Mouse (Mus musculus) ES-Bruce4 (cell line): ENCODE data around the gene Slc9a3r1. TPM values are rescaled to one million over a fixed set of nuclear protein-coding genes. Genes with fewer than 3 reads are reported as not detected.
A peak's percentile ranks its signal among the peaks of the same experiment; 100 is the strongest.

Experiments
- H3K27ac ChIP-seq: 2 replicates; pipeline ENCODE4 v1.5.1; 2012; ENCODE audit warnings: low read length, inconsistent platforms; ENCODE audit not compliant: insufficient read depth
- H3K27me3 ChIP-seq: 2 replicates; pipeline ENCODE4 v1.6.1; 2012; ENCODE audit warnings: mild to moderate bottlenecking, low read length, inconsistent platforms; ENCODE audit not compliant: control insufficient read depth, poor library complexity, insufficient read depth, severe bottlenecking
- H3K36me3 ChIP-seq: 2 replicates; pipeline ENCODE4 v1.6.1; 2012; ENCODE audit warnings: inconsistent platforms, mild to moderate bottlenecking, low read length, moderate library complexity; ENCODE audit not compliant: control insufficient read depth, poor library complexity, insufficient read depth, severe bottlenecking
- H3K4me1 ChIP-seq: one replicate; pipeline ENCODE4 v1.8.1; 2011; ENCODE audit warnings: low read length; ENCODE audit not compliant: control insufficient read depth, insufficient read depth
- H3K4me3 ChIP-seq: 2 replicates; pipeline ENCODE4 v1.5.1; 2011; ENCODE audit warnings: low read depth, mild to moderate bottlenecking, low read length
- H3K9ac ChIP-seq: 2 replicates; pipeline ENCODE4 v1.6.1; 2012; ENCODE audit warnings: low read depth, mild to moderate bottlenecking, inconsistent platforms; ENCODE audit not compliant: poor library complexity, severe bottlenecking
- H3K9me3 ChIP-seq: replicated peaks from 2 replicates; pipeline ENCODE4 v1.6.1; 2012; ENCODE audit warnings: mild to moderate bottlenecking, low read length, inconsistent platforms; ENCODE audit not compliant: control insufficient read depth, poor library complexity, insufficient read depth, severe bottlenecking
- CTCF ChIP-seq: IDR thresholded peaks from one replicate; pipeline ENCODE4 v1.8.1; 2011; ENCODE audit warnings: low read depth, low read length
- EP300 ChIP-seq: IDR thresholded peaks from 2 replicates; pipeline ENCODE4 v1.6.1; 2011; ENCODE audit warnings: low read depth, low read length; ENCODE audit not compliant: insufficient read depth
- POLR2A ChIP-seq: IDR thresholded peaks from one replicate; pipeline ENCODE4 v1.8.1; 2011; ENCODE audit warnings: low read length; ENCODE audit not compliant: insufficient read depth
- polyA plus RNA-seq: library from polyadenylated mRNA; stranded (reverse); fragments of >200 nt; gene quantifications from 2 replicates; pipeline ENCODE4 v1.2.4, GENCODE M21; 2011; ENCODE audit warnings: low read depth; ENCODE audit not compliant: missing spikeins, insufficient read depth, insufficient read length

Slc9a3r1 gene
- polyA plus RNA-seq, 1 experiment, result 73.2 TPM

- Histone ChIP-seq H3K4me1 (peaks cover 6% of the 10 kb centered on the region), H3K9me3 (no peaks in the 10 kb centered on the region), H3K27ac (no peak overlapping the region), H3K36me3 (0 out of 2 replicates have a peak, but pooled peaks cover 7% of the 10 kb centered on the region), H3K9ac (no peak overlapping the region), H3K4me3 (no peak overlapping the region), H3K27me3 (no peaks in the 10 kb centered on the region)
- TF ChIP-seq CTCF (peak; percentile 96), EP300 (peak; percentile 53; the same call in 1 of the 2 replicates), POLR2A (no peak)
Measured at GRCm38 (mm10) chr11:115181913-115182638, 18.9 kb downstream of the Slc9a3r1 start.

- Histone ChIP-seq H3K9me3 (no peaks in the 10 kb centered on the region), H3K4me1 (no peaks in the 10 kb centered on the region), H3K9ac (no peak overlapping the region)
Measured at GRCm38 (mm10) chr11:115184973-115185372, 21.8 kb downstream of the Slc9a3r1 start.

GRCm38 (mm10) chr11:115187224-115187639 lies 24.1 kb downstream of the Slc9a3r1 start, which contains the start of gene Tmem104:
Tmem104 (plus strand) TSS chr11:115187487.
- Histone ChIP-seq H3K9ac (peak within 1 kb of the TSS; percentile 53), H3K27ac (no peak within 1 kb of the TSS), H3K4me3 (peak within 1 kb of the TSS; percentile 84), H3K9me3 (no peaks in the 10 kb centered on the region), H3K4me1 (peaks cover 3% of the 10 kb centered on the region), H3K36me3 (no peaks in the 10 kb centered on the region), H3K27me3 (no peaks in the 10 kb centered on the region)
- TF ChIP-seq CTCF, result no peak
- TF ChIP-seq EP300, result no peak
- peak; percentile 75 for TF ChIP-seq POLR2A

More at GRCm38 (mm10) chr11:115184973-115185372, 21.8 kb downstream of the Slc9a3r1 start:
- H3K36me3 ChIP-seq, result 0 out of 2 replicates have a peak, but pooled peaks cover 7% of the 10 kb centered on the region
- no peaks in the 10 kb centered on the region for H3K27me3 ChIP-seq
- no peak for TF ChIP-seq POLR2A
- TF ChIP-seq EP300, result no peak
- no peak for TF ChIP-seq CTCF
- no peak overlapping the region for H3K4me3 ChIP-seq
- no peak overlapping the region for H3K27ac ChIP-seq

GRCm38 (mm10) chr11:115187693-115188092 lies 24.6 kb downstream of the Slc9a3r1 start, which contains the start of gene Nat9:
Nat9 (minus strand) TSS chr11:115187859.
- Histone ChIP-seq H3K36me3 (no peaks in the 10 kb centered on the region), H3K27ac (no peak within 1 kb of the TSS), H3K27me3 (no peaks in the 10 kb centered on the region), H3K4me3 (peak within 1 kb of the TSS; percentile 84), H3K9ac (peak within 1 kb of the TSS; percentile 53), H3K4me1 (peaks cover 4% of the 10 kb centered on the region), H3K9me3 (no peaks in the 10 kb centered on the region)
- TF ChIP-seq EP300, result no peak
- TF ChIP-seq POLR2A, result no peak
- TF ChIP-seq CTCF, result no peak

- H3K4me3 ChIP-seq, result no peak overlapping the region
- H3K27me3 ChIP-seq, result no peaks in the 10 kb centered on the region
- no peaks in the 10 kb centered on the region for H3K36me3 ChIP-seq
- TF ChIP-seq POLR2A (no peak), EP300 (no peak), CTCF (no peak)
- peaks cover 4% of the 10 kb centered on the region for H3K4me1 ChIP-seq
- no peak overlapping the region for H3K27ac ChIP-seq
- H3K9ac ChIP-seq, result no peak overlapping the region
- H3K9me3 ChIP-seq, result no peaks in the 10 kb centered on the region
Measured at GRCm38 (mm10) chr11:115188539-115189231, 25.5 kb downstream of the Slc9a3r1 start.

GRCm38 (mm10) chr11:115189304-115189703 lies 26.2 kb downstream of the Slc9a3r1 start:
- no peak overlapping the region for H3K4me3 ChIP-seq
- no peaks in the 10 kb centered on the region for H3K36me3 ChIP-seq
- no peak for TF ChIP-seq EP300
- TF ChIP-seq POLR2A, result no peak
- TF ChIP-seq CTCF, result no peak
- H3K27me3 ChIP-seq, result no peaks in the 10 kb centered on the region
- no peaks in the 10 kb centered on the region for H3K9me3 ChIP-seq
- no peak overlapping the region for H3K9ac ChIP-seq
- no peak overlapping the region for H3K27ac ChIP-seq
- H3K4me1 ChIP-seq, result peaks cover 4% of the 10 kb centered on the region
